Mouse (Mus musculus): ENCODE measurements around the gene Csf3.

Csf3 gene

DNA sequence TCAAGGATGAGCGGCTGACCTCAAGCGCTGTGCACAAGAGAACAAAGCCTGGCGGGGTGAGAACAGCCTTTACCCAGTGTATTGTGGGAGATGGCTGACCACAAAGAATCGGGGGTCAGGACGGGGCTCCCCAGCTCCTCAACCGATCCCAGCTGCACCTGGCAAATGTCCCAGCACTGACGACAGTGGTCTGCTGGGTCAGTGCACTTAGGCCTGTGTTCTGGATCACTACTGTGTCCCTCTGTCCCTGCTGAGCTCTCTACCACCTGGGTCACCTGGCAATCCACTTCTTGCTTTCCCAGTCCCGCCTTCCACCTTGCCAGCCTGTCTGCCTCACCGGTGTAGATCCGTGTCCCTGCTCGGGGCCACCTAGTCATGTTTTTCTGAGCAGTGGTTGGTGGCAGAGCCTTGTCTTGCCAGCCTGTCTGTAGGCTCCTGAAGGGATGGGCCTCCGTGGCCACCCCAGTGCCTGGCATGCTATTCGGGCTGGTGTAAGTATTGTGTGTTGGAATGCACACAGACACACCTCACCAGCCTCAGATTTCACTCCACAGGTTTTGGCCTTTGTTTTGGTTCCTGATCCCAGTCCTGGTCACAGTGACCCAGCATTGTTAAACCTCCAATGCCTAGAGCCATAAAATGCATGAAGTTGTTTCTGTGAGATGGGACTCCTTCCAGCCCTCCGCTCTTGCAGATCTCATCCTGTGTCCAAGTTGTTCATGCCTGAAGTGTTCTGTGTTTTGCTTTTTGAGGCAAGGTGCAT lies 4.4 kb upstream of the Csf3 start:
- no peak for DNase-seq (ENCODE audit: low read depth, low spot score)

DNA sequence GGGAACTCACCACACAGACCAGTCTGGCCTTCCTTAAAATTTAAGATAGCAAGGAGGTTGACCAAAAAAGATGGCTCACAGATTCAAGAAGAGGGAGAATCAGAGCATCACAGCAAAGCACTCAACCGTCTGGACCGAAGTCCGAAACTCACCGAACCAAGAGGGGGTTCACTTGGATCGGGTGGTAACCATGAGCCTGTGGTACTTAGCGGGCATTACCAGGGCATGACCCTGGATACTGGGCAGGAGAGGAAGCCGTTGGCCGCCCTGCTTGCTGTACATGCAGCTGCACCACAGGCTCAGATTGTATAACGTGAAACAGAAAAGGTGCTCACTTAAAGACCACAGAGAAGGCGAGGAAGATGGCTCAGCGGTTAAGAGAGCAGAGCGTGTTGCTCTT lies 3.8 kb upstream of the Csf3 start:
- DNase-seq (ENCODE audit: low read depth, low spot score), result no peak

DNA sequence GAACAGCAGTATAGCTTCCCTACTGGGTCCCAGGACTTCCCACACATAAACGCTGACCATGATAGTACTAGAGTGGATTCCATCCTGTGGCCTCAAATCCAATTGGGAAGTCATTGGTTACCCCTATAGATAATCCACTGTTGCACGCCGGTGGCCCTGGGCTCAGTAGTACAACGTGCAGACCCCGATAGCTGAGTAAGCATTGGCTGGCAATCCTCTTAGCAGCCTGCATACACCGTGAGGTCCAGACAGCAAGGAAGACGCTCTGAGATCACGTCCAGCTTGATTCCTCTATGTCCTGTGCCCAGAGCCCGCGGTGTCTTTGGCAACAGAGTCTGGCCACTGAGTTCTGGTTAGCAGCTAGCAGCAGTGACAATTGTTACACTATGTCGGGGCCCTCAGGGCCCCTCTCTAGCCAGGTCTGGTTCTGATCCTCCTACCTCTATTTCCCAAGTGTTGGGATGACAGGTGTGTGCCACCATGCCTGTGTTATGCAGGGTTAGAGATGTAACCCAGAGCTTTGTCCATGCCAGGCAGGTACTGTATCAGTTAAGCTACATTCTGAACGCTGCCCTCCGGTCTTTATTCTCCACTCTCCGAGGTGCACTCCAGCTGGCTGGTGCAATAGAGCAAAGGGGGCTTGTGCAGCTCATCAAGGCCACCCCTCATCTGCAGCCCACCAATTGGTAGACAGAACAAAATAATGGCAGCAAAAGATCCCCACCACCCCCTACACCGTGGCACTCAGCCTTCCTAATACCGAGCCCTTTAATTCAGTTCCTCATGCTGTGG lies 2.0 kb upstream of the Csf3 start:
- no peak for DNase-seq (ENCODE audit: low read depth, low spot score)

DNA sequence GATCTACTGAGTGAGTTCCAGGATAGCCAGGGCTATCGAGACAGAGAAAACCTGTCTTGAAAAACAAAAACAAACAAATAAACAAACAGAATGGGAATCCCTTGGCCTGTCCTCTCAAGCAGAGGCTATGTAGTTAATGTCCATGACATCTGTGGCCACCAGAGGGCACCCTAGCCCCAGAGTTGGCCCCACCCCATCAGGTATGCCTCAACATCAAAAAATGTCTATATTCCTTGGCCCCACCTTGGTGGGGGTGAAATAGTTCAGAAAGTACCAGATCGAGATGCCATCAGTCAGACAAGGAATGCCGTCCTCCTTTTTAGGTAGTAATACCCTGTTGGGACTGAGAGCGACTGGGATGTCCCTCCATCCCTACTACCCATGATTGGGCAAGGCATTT lies 1.2 kb upstream of the Csf3 start:
- peak; percentile 77 for DNase-seq (ENCODE audit: low read depth, low spot score)

DNA sequence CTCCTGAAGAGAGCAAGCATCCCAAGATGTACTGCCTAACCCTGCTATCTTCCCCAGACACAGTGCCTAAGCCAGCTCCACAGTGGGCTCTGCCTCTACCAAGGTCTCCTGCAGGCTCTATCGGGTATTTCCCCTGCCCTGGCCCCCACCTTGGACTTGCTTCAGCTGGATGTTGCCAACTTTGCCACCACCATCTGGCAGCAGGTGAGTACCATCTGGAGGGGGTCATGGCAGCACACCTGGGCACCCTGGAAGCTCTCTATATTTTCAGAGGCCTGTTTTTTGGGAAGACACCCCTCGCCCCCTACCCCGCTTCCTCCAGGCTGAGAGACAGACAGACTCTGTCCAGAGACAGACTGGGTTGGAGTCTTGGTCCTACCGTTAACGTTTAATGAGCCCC lies 1.3 kb downstream of the Csf3 start:
- no peak for DNase-seq (ENCODE audit: low read depth, low spot score)

DNA sequence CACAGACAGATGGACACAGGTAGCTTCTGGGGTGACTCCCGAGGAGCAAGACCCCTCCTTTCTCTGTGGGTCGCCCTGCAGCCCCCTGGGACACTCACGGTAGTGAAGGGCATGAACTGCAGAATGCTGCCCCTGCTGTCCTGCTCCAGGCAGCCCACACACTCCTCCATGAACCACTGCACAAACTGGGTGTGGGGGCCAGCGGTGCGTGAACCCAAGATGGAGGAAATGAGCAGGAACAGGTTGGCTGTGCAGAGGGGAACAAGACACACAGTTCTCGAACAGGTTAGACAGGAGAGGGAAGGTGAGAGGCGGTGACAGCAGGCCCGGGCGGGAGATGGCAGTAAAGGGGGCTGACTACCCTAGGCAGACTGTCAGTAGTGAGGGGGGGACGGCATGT lies 4.0 kb downstream of the Csf3 start:
- no peak for DNase-seq (ENCODE audit: low read depth, low spot score)

DNA sequence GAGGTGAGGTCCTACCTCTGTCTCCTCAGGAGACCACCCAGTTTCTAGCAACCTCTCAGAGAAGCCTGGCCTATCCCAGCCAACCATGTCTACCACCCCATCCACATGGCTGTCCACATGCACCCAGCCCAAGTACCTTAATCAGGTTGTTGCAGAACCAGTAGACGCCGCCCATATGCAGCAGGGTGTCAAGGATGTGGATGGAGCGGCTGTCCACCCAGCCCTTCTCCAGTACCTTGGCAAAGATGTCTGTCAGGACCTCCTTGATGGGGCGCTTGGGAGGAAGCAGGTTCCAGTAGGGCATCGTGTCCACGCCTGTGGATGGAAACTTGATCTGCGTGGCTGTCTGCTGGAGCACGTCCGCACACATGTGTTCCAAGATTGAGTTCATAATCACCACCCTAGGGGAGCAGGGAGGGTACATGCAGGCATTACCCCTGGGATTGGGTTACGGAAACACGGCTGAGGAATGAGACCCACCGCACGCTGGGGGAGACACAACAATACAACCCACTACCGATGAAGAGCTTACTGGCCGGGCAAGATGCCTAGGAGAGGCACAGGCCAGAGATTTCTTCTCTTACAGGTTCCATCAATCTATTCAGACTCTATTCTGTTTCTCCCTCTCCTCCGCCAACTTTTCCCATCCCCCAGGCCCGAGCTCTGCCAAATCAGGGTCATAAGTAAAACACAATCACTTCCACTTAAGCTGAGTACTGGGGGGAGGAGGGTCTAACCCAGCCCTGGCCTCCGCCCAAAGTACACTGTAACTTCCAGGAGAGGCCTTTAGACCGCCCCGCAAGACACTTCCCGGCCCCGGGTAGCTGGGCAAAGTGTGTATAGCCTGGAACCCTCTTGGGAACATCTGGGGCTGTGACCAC lies 6.6 kb downstream of the Csf3 start:
- DNase-seq (ENCODE audit: low read depth, low spot score), result no peak

DNA sequence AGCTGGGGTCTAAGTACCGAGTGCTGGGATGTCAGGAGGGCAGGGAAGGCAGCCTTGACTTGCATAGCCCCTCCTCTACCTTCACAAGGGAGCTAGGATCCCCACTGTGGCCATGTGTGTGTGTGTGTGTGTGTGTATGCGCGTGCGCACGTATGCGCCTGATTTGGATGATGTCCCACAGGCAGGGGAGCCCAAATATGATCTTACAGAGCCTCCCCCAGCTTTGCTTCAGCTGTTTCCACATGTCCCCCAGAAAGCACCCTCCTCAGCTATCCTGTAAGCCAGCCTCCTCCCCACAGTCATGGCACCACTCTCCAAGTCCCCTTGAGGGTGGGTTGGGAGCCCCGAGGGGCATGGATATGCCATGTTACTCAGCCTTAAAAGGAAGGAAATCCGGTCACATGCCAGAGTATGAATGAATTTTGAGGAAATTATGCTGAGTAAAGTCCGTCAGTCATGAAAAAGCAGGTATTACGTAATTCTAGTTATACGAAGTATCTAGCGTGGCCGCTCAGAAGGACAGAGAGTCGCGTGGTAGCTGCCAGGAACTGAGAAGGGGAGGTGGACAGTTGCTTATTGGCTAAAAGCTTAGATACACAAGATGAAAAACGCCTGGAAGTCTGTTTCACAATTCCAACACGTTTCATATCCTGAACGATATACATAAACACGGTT lies 7.4 kb downstream of the Csf3 start:
- DNase-seq (ENCODE audit: low read depth, low spot score), result no peak

DNA sequence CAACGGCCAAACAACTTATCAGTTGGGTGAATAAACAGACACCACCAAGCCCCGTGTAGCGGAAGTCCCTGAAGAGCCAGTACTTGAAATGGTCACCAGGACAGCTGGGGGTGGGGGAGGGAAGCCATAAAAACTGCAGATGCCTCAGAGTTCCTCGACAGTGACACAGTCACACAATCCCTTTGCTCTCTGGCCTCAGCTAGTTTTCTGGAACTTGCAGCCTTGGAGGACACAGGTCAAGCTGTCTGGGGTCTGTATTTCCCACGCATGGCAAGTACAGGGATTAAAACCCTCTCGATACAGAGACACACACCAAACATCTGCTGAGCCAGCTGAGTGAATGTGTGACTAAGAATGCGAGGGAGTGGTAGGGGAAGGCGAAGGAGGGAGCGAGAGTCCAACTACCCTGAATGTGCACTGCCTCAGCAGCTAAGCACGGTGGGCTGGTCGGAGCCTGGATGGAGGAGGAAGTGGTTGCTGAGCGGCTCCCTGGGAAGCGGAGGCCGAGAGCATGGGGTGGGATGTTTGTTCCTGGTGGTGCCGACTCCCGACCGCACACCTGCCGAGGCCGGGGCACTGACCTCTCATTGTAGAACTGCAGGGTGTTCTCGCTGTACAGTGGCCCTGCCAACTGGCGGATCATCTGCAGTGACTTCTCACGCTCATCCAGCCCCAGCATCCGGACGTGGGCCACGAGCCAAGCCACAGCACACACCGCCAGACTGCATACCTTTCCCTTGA lies 8.1 kb downstream of the Csf3 start:
- peak; percentile 29 for DNase-seq (ENCODE audit: low read depth, low spot score)

DNA sequence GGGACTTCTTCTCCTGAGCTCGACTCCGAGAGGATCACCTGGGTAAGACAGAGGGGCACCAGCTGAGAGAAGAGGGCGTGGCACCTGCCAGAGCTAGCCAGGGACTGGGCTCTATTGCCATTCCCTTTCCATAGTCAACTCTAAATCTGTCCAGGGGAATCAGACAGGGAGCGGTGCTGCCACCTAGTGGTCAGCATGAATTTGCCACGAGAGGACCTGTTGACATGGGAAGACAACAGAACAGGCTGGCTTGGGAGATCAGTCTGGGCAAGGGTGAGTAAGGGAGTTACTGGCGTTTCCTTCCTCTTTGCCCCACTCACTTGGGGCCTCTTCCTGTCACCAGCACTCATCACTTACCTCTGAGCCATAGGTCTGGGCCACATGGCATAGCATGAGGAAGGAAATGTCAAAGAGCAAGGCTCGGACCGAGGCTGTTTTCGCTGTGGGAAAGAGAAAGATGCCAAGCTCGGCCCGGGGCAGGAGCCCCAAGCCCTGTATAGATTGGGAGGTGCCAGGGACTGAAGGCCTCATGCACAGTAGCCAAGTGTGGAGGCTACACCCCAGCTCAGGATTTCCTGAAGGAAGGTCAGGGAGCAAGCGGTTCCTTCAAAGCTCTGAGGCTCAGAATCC lies 9.5 kb downstream of the Csf3 start:
- peak; percentile 76 for DNase-seq (ENCODE audit: low read depth, low spot score)

DNA sequence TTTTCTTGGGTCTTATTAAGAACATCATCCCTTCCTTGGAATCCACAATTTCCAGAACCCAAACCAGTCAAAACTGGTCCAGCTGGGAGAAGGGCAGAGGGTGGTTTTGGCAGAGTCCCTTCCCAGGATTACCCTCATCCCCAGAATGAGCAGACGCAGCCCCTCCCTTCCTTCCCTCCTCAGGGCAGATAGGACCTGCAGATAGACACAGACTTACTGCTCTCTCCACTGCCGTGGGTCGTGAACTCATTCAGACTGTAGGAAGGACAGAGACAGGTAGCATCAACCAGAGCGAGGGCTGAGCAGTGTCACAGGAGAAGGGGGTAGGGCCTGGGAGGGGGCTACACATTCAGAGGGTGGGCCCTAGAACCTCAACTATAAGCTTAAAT lies 10.0 kb downstream of the Csf3 start:
- DNase-seq (ENCODE audit: low read depth, low spot score), result no peak

DNA sequence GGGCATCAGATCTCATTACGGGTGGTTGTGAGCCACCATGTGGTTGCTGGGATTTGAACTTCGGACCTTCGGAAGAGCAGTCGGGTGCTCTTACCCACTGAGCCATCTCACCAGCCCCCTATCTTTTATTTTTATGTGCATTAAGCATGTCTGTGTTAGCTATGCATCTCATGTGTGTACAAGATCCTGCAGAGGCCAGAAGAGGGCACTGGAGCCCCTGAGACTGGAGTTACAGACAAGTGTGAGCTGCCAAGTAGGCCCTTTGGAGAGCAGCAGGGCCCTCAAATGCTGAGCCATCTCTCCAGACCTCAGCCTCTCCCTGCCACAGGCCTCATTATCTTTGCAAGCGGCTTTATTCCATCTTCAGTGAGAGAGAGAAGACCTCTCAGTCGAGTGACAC lies 10.9 kb downstream of the Csf3 start:
- DNase-seq (ENCODE audit: low read depth, low spot score), result peak; percentile 30

DNA sequence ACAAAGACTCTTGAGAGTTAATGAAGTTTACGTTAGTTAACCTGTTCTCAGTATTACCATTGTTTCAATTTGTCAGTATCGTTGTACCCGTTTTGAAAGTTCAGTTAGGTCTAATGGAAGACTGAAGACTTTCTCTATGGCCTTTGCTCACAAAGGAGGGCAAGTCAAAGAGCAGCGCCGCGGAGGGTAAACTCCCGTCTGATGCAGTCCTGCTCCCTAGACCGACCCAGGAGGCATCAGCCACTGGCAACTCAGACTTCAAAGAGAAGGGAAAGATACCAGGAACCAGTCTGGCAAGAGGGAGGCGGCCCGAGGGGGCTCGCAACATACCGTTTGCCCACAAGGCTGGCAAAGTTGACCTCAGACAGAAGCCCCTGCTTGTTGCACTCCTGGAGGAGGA lies 12.6 kb downstream of the Csf3 start:
- no peak for DNase-seq (ENCODE audit: low read depth, low spot score)

DNA sequence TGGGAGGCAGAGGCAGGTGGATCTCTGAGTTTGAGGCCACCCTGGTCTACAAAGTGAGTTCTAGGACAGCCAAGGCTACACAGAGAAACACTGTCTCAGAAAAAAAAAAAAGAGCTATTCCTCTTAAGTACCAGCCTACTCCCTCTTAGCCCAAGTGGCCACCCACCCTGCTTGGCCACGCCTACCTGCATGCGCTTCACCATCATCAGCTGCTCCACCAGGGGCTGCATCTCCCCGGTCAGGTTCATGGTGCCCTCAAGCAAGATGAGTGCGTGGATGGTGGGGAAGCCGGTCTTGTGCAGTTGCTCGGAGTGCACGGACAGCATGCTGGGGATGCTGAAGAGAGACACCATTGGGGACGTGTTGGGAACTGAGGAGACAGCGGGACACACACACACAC lies 14.9 kb downstream of the Csf3 start:
- no peak for DNase-seq (ENCODE audit: low read depth, low spot score)

DNA sequence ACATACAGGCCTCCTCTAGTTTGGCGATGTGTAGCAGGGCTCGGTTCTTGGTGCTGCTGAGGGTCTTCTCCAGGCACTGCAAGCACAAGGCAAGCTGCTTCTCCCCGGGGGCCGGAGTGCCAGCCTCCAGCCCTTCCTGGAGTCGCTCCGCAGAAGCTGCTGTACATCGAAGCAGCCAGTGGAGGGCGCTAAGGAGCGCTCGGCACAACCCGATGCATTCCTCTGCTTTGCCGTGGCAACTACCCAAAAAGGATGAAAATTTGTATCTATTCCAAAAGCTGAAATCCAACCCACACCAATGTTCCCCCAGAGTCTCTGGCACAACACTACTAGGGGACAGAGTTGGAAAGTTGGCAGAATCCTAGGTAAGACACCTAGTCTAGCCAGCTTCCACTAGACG lies 16.8 kb downstream of the Csf3 start:
- peak; percentile 45 for DNase-seq (ENCODE audit: low read depth, low spot score)

DNA sequence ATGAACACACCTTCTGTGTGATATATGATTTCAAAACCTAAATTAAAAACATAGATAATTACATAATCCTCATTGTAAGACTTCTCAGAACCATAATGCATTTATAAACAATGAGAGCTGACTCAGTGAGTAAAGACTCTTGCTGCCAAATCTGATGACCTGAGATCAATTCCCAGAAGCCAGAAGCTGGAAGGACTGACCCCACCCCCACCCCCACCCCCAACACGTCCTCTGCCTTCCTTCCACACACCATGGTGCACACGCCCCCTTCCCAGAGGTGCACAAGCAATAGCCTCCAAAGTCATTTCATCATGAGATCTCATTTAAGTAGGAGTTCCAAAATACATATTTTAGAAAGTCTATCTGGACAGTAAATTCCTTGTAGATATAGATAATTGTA lies 19.7 kb downstream of the Csf3 start:
- no peak for DNase-seq (ENCODE audit: low read depth, low spot score)

DNA sequence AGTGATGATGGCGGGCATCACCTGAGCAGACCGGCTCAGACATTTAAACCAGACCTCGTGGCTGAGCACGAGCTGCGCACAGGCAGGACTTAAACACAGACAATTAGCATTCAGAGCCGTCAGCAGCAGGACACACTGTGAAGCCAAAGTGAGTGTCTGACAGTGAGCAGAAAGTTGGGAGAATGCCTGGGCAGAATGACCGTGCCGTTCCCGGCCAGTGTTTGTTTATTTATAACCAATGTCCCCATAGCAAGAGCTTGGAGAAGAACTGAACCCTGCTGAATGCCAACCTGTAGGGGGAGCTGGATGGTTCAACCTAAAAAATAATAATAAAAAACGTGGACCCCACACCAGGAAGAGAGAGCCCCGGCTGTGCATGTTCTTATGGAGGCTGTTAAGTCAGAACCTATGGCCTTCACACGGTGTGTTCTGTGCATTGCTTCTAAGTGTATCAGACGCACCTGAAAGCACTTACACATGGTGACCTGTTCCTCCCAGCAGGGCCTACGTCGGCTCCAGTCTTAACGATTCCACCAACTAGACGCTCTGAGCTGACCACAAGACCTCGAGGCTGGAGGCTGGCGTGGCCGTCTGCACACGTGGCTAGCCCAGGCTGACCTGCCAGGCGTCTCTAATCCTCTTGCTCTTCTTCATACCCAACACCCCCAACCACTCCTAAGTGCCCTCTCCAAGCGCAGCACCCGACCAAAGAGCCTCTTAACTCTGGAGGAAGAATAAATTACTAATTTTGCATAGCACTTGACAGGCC lies 20.6 kb downstream of the Csf3 start:
- DNase-seq (ENCODE audit: low read depth, low spot score), result no peak

DNA sequence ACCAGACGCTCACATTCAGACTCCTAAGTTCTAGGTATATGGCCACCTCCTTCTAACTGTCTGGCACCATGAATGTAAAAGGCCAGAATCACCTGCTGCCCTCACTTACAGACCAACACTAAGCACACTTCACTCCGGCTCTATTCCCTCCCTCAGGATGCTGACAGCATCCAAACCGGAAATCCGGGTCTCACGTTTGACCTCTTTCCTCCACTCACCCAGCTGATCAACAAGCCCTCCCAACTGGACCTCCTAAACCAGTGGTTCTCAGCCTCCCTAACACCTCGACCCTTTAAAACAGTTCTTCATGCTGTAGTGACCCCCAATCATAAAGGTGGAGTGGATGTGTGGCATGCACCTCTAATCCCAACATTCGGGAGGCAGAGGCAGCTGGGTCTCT lies 22.0 kb downstream of the Csf3 start:
- no peak for DNase-seq (ENCODE audit: low read depth, low spot score)

DNA sequence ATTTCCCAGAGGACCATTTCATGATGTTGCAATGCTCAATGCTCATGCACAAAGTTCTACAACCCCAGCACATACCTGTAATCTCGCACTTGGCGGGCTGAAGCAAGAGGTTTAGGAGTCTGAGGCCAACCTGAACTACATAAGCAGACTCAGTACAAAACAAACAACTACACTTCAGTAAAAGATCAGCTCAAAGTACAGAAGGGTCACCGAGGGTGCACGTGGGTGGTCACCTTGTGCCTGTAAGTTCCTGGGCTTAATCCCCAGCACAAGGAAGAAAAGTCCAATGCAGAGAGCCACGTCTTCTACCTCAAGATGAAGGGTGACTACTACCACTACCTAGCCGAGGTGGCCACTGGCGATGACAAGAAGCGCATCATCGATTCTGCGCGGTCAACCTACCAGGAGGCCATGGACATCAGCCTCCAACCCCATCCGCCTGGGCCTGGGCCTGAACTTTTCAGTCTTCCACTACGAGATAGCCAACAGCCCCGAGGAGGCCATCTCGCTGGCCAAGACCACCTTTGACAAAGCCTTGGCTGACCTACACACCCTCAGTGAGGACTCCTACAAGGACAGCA lies 25.0 kb downstream of the Csf3 start:
- DNase-seq (ENCODE audit: low read depth, low spot score), result no peak
